Mouse (Mus musculus): ENCODE measurements around the gene Nudt8.
"Not testable (repeated sequence)": the region's sequence is repeated elsewhere in the genome, so short reads cannot be mapped to it uniquely, and the experiment has no call there.

Gene Nudt8

GRCm38 (mm10) chr19:4015635-4016034 lies 15.3 kb downstream of the Nudt8 start:
- no peak for DNase-seq (ENCODE audit: low read depth)

DNA sequence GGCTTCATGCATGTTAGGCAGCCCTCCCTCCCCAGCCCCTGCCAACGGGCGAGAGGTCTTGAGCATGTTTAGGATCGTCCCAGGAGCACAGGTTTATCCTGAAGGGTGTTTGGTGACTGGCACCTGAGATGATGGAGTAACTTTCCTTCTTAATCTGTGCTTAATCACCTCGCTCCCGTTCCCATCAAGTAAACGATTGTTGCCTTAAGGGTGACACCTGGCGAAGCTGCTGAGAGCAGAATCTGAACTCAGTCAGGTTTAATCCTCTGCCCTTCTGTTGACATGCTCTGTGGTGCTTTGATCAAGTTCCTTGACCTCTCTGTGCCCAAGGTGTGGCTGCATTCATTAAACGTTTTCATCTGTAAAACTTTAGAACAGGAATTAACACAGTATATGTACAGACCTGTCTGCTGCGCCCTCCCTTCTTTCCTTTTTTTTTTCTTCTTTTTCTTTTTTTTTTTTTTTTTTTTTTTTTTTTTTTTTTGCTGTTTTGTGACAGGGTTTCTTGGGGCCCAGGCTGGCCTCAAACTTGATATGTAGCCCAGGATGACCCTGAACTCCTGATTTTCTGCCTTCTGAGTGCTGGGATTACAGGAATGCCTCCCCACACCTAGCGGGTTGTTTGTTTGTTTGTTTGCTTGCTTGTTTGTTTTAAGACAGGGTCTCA lies 17.7 kb downstream of the Nudt8 start:
- DNase-seq (ENCODE audit: low read depth) = no peak

- DNase-seq (ENCODE audit: low read depth) = peak; percentile 86
Measured at GRCm38 (mm10) chr19:4018743-4019583, 18.6 kb downstream of the Nudt8 start.

GRCm38 (mm10) chr19:4023185-4023584 lies 22.8 kb downstream of the Nudt8 start:
- no peak for DNase-seq (ENCODE audit: low read depth)

GRCm38 (mm10) chr19:4027576-4027975 lies 27.2 kb downstream of the Nudt8 start:
- no peak for DNase-seq (ENCODE audit: low read depth)

DNA sequence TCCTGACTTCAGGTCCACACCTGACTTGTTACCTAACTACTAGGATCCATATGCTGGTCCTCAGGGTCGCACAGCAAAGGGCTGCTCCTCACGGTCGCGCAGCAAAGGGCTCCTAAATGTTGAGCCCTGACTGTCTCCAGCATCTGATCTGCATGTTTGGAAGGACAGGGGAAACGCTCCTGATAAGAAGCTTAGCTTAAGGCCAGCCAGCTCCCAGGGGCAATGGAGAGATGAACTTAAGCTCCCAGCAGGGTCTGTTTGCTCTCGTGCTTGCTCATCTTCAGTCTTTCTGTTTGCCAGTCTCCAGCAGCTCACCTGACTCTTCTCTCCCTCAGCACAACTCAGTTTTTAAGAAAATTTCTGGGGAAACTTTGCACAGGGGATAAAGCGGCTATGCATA lies 32.3 kb downstream of the Nudt8 start:
- DNase-seq (ENCODE audit: low read depth) = no peak

DNA sequence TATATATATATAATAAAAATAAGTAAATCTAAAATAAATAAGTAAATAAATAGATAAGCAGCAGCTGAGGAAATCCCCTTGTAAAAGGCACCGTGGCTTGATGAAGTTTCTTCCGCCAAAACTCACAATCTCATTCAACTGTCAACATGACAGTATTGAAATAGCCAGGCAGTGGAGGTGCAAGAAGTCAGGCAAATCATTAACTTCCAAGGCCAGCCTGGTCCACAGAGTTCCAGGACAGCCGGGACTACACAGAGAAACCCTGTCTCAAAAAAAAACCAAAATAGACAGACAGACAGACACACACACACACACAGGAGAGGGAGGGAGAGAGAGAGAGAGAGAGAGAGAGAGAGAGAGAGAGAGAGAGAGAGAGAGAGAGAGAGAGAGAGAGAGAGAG lies 32.9 kb downstream of the Nudt8 start:
- no peak for DNase-seq (ENCODE audit: low read depth)

DNA sequence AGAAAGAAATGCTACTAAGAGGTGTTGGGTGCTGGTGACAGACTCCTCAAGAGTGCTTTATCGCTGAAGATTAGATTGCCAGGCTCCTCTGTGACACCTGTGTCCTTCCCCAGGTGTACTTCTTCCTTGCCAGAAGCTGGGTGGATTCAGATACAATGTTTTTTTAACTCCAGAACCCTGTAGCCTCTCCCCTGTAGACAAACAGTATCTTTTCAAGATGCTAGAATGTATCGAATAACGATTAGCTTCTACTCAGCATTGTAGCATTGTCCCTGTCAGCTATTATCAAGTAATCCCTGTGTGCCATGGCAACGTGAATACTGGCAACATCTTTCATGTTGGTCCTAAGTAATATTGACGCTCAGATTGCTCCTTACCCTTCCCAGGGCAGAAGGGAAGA lies 33.4 kb downstream of the Nudt8 start:
- no peak for DNase-seq (ENCODE audit: low read depth)

GRCm38 (mm10) chr19:4036327-4037045 lies 36.1 kb downstream of the Nudt8 start:
- peak; percentile 41 for DNase-seq (ENCODE audit: low read depth)

DNA sequence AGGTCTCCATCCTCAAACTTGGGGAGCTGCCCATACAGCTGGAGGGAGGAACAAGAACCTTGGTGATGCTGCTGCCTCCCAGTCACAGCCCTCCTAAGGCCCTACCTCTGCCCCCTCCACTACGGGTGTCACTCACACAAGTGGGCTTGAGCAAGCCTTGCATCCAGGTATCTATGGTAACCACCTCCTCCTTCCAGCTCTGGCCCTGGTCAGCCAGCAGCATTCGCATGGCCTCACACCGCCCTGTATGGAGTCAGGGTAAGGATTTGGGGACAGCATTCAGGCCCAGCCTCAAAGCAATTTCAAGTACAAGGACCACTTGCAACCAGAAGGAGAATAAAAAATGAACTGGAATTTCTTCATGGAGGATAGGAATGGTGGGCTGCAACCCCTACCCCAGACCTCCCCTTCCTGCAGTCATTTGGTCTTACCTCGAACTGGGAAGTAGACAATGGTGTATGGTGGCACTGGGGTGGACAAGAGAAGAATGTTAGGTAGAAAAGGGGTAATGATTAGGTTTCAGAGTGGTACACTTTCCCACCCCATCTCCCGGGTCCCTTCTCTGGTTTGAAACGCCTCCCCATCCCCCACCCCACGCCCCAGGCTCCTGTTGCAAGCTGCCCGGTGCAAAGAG lies 36.9 kb downstream of the Nudt8 start:
- not testable (repeated sequence) for DNase-seq (ENCODE audit: low read depth)

- peak; percentile 94 for DNase-seq (ENCODE audit: low read depth)
Measured at GRCm38 (mm10) chr19:4037788-4038232, 37.4 kb downstream of the Nudt8 start, which contains the start of gene Gstp1. TSS of gene Gstp1 (minus strand) at chr19:4037985.

DNA sequence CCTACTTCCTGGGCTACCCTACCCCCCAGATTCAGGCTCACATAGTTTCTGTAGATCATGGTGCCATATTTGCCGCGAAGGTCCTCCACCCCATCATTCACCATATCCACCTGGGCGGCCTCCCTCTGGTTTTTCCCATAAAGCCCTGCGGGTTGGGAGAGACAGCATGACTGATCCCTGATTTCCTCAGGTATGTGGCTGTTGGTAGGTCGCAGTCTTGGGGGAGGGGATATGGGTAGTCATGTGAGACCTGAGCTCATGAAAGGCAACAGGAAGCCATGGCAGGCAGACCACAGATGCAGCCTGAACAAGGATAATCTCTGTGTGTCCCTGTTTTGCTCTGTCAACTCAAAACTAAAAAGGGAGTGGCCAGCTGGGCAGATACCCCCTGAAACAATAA lies 40.6 kb downstream of the Nudt8 start:
- not testable (repeated sequence) for DNase-seq (ENCODE audit: low read depth)

DNA sequence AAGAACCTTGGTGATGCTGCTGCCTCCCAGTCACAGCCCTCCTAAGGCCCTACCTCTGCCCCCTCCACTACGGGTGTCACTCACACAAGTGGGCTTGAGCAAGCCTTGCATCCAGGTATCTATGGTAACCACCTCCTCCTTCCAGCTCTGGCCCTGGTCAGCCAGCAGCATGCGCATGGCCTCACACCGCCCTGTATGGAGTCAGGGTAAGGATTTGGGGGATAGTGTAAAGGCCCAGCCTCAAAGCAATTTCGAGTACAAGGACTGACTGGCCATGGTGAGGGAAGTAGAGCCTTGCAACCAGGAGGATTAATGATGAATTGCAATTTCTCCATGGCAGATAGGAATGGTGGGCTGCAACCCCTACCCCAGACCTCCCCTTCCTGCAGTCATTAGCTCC lies 41.1 kb downstream of the Nudt8 start:
- DNase-seq (ENCODE audit: low read depth) = not testable (repeated sequence)

- DNase-seq (ENCODE audit: low read depth) = no peak
Measured at GRCm38 (mm10) chr19:4042124-4042523, 41.7 kb downstream of the Nudt8 start.

GRCm38 (mm10) chr19:4044109-4044508 lies 43.7 kb downstream of the Nudt8 start:
- DNase-seq (ENCODE audit: low read depth) = peak; percentile 41

- DNase-seq (ENCODE audit: low read depth) = peak; percentile 24
Measured at GRCm38 (mm10) chr19:4045966-4046865, 45.8 kb downstream of the Nudt8 start, which contains the start of gene Gstp2. TSS of gene Gstp2 (minus strand) at chr19:4046023.

GRCm38 (mm10) chr19:4046866-4047254 lies 46.5 kb downstream of the Nudt8 start:
- no peak for DNase-seq (ENCODE audit: low read depth)

GRCm38 (mm10) chr19:4047859-4048258 lies 47.5 kb downstream of the Nudt8 start:
- peak; percentile 94 for DNase-seq (ENCODE audit: low read depth)

- not testable (repeated sequence) for DNase-seq (ENCODE audit: low read depth)
Measured at GRCm38 (mm10) chr19:4049069-4049468, 48.7 kb downstream of the Nudt8 start.

- peak; percentile 60 for DNase-seq (ENCODE audit: low read depth)
Measured at GRCm38 (mm10) chr19:4051016-4051415, 50.6 kb downstream of the Nudt8 start.

All from induced T-regulatory cell, adult 2 months (primary cell).